Mouse (Mus musculus): Measurements from ENCODE around the gene Cmtm7. TPM values are rescaled to one million over a fixed set of nuclear protein-coding genes. Genes with fewer than 3 reads are reported as not detected.

Cmtm7 gene
- polyA plus RNA-seq, 1 experiment from 2014 or later, result 5.4 TPM

GRCm38 (mm10) chr9:114787716-114788115 is 6.1 kb upstream of the Cmtm7 start:
- Histone ChIP-seq H3K9me3 (ENCODE audit: control insufficient read depth, low read length) (no peaks in the 10 kb centered on the region), H3K9ac (replicated peaks; ENCODE audit: low read depth, low read length) (no peak overlapping the region), H3K36me3 (ENCODE audit: control insufficient read depth, insufficient read depth, low read length) (no peaks in the 10 kb centered on the region), H3K4me3 (ENCODE audit: low read depth, low read length) (no peak overlapping the region), H3K4me1 (ENCODE audit: control insufficient read depth, insufficient read depth, low read length) (no peaks in the 10 kb centered on the region), H3K27me3 (ENCODE audit: control insufficient read depth, insufficient read depth, low read length) (no peaks in the 10 kb centered on the region), H3K4me2 (ENCODE audit: low read depth, low read length) (no peak overlapping the region), H3K27ac (ENCODE audit: low read depth, low read length) (no peak overlapping the region)
- 95% methylated on average over 7 of the region's 7 CpGs for WGBS
- no peak for ATAC-seq (ENCODE audit: low read depth)

- WGBS, result 96% methylated on average over 5 of the region's 5 CpGs
- ATAC-seq (ENCODE audit: low read depth), result no peak
Measured at GRCm38 (mm10) chr9:114787134-114787533, 5.5 kb upstream of the Cmtm7 start.

GRCm38 (mm10) chr9:114785432-114786125 is 3.9 kb upstream of the Cmtm7 start:
- 0 out of 2 replicates have a peak, but pooled peaks cover 3% of the 10 kb centered on the region for H3K4me1 ChIP-seq (ENCODE audit: control insufficient read depth, insufficient read depth, low read length)
- no peak overlapping the region for H3K4me3 ChIP-seq (ENCODE audit: low read depth, low read length)
- 13% methylated on average over 16 of the region's 16 CpGs for WGBS
- H3K9me3 ChIP-seq (ENCODE audit: control insufficient read depth, low read length), result no peaks in the 10 kb centered on the region
- H3K27ac ChIP-seq (ENCODE audit: low read depth, low read length), result no peak overlapping the region
- no peak overlapping the region for H3K4me2 ChIP-seq (ENCODE audit: low read depth, low read length)
- no peak overlapping the region for H3K9ac ChIP-seq (replicated peaks; ENCODE audit: low read depth, low read length)
- ATAC-seq (ENCODE audit: low read depth), result no peak
- H3K36me3 ChIP-seq (ENCODE audit: control insufficient read depth, insufficient read depth, low read length), result no peaks in the 10 kb centered on the region
- H3K27me3 ChIP-seq (ENCODE audit: control insufficient read depth, insufficient read depth, low read length), result no peaks in the 10 kb centered on the region

More at GRCm38 (mm10) chr9:114787134-114787533, 5.5 kb upstream of the Cmtm7 start:
- no peak overlapping the region for H3K4me3 ChIP-seq (ENCODE audit: low read depth, low read length)
- no peaks in the 10 kb centered on the region for H3K4me1 ChIP-seq (ENCODE audit: control insufficient read depth, insufficient read depth, low read length)
- H3K4me2 ChIP-seq (ENCODE audit: low read depth, low read length), result no peak overlapping the region
- no peaks in the 10 kb centered on the region for H3K9me3 ChIP-seq (ENCODE audit: control insufficient read depth, low read length)
- H3K27me3 ChIP-seq (ENCODE audit: control insufficient read depth, insufficient read depth, low read length), result no peaks in the 10 kb centered on the region
- no peaks in the 10 kb centered on the region for H3K36me3 ChIP-seq (ENCODE audit: control insufficient read depth, insufficient read depth, low read length)
- no peak overlapping the region for H3K27ac ChIP-seq (ENCODE audit: low read depth, low read length)
- H3K9ac ChIP-seq (replicated peaks; ENCODE audit: low read depth, low read length), result no peak overlapping the region

- 1% methylated on average over 38 of the region's 38 CpGs for WGBS
- Histone ChIP-seq H3K4me2 (ENCODE audit: low read depth, low read length) (peak overlapping the region; percentile 72), H3K4me3 (ENCODE audit: low read depth, low read length) (peak overlapping the region; percentile 43), H3K4me1 (ENCODE audit: control insufficient read depth, insufficient read depth, low read length) (0 out of 2 replicates have a peak, but pooled peaks cover 3% of the 10 kb centered on the region), H3K9ac (replicated peaks; ENCODE audit: low read depth, low read length) (peak overlapping the region; percentile 49), H3K36me3 (ENCODE audit: control insufficient read depth, insufficient read depth, low read length) (no peaks in the 10 kb centered on the region), H3K27ac (ENCODE audit: low read depth, low read length) (no peak overlapping the region), H3K9me3 (ENCODE audit: control insufficient read depth, low read length) (no peaks in the 10 kb centered on the region), H3K27me3 (ENCODE audit: control insufficient read depth, insufficient read depth, low read length) (no peaks in the 10 kb centered on the region)
- peak; percentile 58; the same call in 1 of the 2 replicates for ATAC-seq (ENCODE audit: low read depth)
Measured at GRCm38 (mm10) chr9:114780746-114781525, 720 bp downstream of the Cmtm7 start.

- H3K9ac ChIP-seq (replicated peaks; ENCODE audit: low read depth, low read length), result no peak overlapping the region
- no peak overlapping the region; the same call in 1 of the 2 replicates for H3K4me3 ChIP-seq (ENCODE audit: low read depth, low read length)
- H3K27ac ChIP-seq (ENCODE audit: low read depth, low read length), result no peak overlapping the region
- 31% methylated on average over 23 of the region's 23 CpGs for WGBS
- no peaks in the 10 kb centered on the region for H3K27me3 ChIP-seq (ENCODE audit: control insufficient read depth, insufficient read depth, low read length)
- peak overlapping the region; percentile 72; the same call in 1 of the 2 replicates for H3K4me2 ChIP-seq (ENCODE audit: low read depth, low read length)
- 0 out of 2 replicates have a peak, but pooled peaks cover 3% of the 10 kb centered on the region for H3K4me1 ChIP-seq (ENCODE audit: control insufficient read depth, insufficient read depth, low read length)
- H3K36me3 ChIP-seq (ENCODE audit: control insufficient read depth, insufficient read depth, low read length), result no peaks in the 10 kb centered on the region
- no peak for ATAC-seq (ENCODE audit: low read depth)
- no peaks in the 10 kb centered on the region for H3K9me3 ChIP-seq (ENCODE audit: control insufficient read depth, low read length)
Measured at GRCm38 (mm10) chr9:114779984-114780745, 1.5 kb downstream of the Cmtm7 start.

DNA sequence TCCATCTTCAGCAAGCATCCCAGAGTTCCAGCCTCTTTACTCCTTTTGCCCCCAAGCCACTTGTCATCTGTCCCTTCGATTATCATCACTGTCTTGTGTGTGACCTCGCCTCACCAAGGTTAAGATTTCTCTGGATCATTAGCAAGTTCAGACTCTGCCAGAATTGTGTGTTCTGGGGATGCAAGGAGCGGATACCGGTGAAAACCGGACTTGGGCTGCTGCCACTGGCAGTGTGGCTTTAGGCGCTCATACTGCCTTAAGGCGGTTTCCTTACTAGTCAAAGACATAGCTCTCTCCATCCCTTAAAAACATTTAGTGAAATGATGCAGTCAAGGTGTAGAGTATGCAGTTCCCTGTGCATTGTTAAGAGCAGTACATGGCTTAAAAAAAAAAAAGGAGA is 2.8 kb downstream of the Cmtm7 start:
- ATAC-seq (ENCODE audit: low read depth), result no peak
- no peak overlapping the region for H3K9ac ChIP-seq (replicated peaks; ENCODE audit: low read depth, low read length)
- H3K27me3 ChIP-seq (ENCODE audit: control insufficient read depth, insufficient read depth, low read length), result no peaks in the 10 kb centered on the region
- 96% methylated on average over 7 of the region's 7 CpGs for WGBS
- 0 out of 2 replicates have a peak, but pooled peaks cover 3% of the 10 kb centered on the region for H3K4me1 ChIP-seq (ENCODE audit: control insufficient read depth, insufficient read depth, low read length)
- no peaks in the 10 kb centered on the region for H3K36me3 ChIP-seq (ENCODE audit: control insufficient read depth, insufficient read depth, low read length)
- H3K4me3 ChIP-seq (ENCODE audit: low read depth, low read length), result no peak overlapping the region
- no peak overlapping the region for H3K27ac ChIP-seq (ENCODE audit: low read depth, low read length)
- H3K9me3 ChIP-seq (ENCODE audit: control insufficient read depth, low read length), result no peaks in the 10 kb centered on the region
- no peak overlapping the region for H3K4me2 ChIP-seq (ENCODE audit: low read depth, low read length)

GRCm38 (mm10) chr9:114778047-114778390 is 3.6 kb downstream of the Cmtm7 start:
- Histone ChIP-seq H3K9me3 (ENCODE audit: control insufficient read depth, low read length) (no peaks in the 10 kb centered on the region), H3K27ac (ENCODE audit: low read depth, low read length) (no peak overlapping the region), H3K36me3 (ENCODE audit: control insufficient read depth, insufficient read depth, low read length) (no peaks in the 10 kb centered on the region), H3K4me1 (ENCODE audit: control insufficient read depth, insufficient read depth, low read length) (0 out of 2 replicates have a peak, but pooled peaks cover 3% of the 10 kb centered on the region), H3K27me3 (ENCODE audit: control insufficient read depth, insufficient read depth, low read length) (no peaks in the 10 kb centered on the region), H3K4me2 (ENCODE audit: low read depth, low read length) (no peak overlapping the region), H3K9ac (replicated peaks; ENCODE audit: low read depth, low read length) (no peak overlapping the region), H3K4me3 (ENCODE audit: low read depth, low read length) (no peak overlapping the region)
- no peak for ATAC-seq (ENCODE audit: low read depth)
- 92% methylated on average over 7 of the region's 7 CpGs for WGBS

DNA sequence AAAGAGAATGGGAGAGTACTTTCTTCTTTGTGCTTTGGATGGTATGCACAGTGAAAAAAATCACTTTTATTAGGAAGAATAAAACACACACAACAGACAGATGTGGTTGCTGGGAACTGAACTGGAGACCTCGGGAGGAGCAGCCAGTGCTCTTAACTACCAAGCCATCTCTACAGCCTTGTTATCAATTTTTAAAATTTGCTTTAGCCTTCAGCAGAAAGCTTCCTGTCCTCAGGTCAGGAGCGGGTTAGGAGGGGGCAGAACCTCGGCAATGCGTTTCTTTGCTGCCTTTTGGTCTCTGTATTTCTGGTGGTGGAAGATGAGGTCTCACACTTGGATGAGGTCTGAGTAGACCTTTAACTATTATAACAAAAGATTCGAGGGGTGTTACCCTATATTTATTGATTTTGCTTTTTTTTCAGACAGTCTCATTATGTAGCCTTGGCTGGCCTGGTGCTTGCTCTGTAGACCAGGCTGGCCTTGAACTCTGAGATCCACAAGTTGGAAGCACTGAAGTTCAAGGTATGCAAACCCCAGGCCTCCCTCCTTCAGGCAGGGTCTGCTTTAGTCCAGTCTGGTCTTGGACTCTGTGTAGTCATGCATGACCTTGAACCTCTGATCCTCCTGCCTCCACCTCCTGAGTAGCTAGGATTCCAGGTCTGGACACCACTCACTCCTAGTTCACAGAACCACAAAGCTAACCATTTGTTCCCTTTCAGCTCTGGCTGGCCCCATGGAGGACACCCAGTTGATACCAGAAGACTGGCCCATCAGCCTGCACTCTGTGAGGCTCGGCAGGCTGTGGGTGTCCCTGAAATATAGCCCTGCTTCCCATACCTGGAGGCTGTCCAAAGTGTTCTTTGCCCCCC is 4.2 kb downstream of the Cmtm7 start:
- Histone ChIP-seq H3K9ac (replicated peaks; ENCODE audit: low read depth, low read length) (no peak overlapping the region), H3K9me3 (ENCODE audit: control insufficient read depth, low read length) (no peaks in the 10 kb centered on the region), H3K36me3 (ENCODE audit: control insufficient read depth, insufficient read depth, low read length) (no peaks in the 10 kb centered on the region), H3K27ac (ENCODE audit: low read depth, low read length) (no peak overlapping the region), H3K4me2 (ENCODE audit: low read depth, low read length) (no peak overlapping the region), H3K27me3 (ENCODE audit: control insufficient read depth, insufficient read depth, low read length) (no peaks in the 10 kb centered on the region), H3K4me1 (ENCODE audit: control insufficient read depth, insufficient read depth, low read length) (0 out of 2 replicates have a peak, but pooled peaks cover 3% of the 10 kb centered on the region), H3K4me3 (ENCODE audit: low read depth, low read length) (no peak overlapping the region)
- WGBS, result 86% methylated on average over 6 of the region's 6 CpGs
- no peak for ATAC-seq (ENCODE audit: low read depth)
